ENCODE assay signal across 22 mouse cellular contexts in the genomic region with DNA sequence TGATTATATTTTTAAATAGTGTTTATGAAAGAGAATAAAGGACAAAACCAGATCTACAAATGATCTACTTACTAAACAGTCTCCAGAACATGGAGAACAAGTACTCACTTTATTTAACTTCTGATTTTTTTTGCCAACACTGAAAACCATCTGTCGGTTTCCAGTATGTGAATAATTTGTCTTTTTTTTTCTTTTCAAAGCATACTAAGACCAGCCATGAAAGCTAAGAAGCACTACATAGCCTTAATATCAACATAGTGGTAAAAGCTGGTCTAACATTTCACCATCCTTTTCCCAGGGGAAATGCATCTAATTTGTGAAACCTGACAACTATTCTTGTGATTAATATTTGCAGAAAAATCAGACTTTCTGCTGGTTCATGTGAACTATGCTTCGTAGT.
DNase-seq lines count a peak whose midpoint lies in the region; ATAC-seq and TF ChIP-seq lines count a peak whose summit lies in the region.
"Had no signal": no experiment of that assay in that cellular context is flagged by ENCODE, and none has a peak within 500 bp of the region (broad histone marks: within the 10 kb centered on the region; RNA-seq: fewer than 3 reads in every experiment).

No protein-coding gene starts in this region.

- peak; percentile 1 for DNase-seq in forebrain, postnatal 0 days
- no peak for DNase-seq in layer of hippocampus, adult 2 months (ENCODE audit: low spot score in 2 of 2)
- no peak for DNase-seq in layer of hippocampus, postnatal 25 days (ENCODE audit: extremely low spot score in 1 of 2, low spot score in 1 of 2)
- peak; percentile 52 for DNase-seq in brain, adult 2 months (ENCODE audit: low read depth, low spot score)
- no peak for DNase-seq in kidney, postnatal 4 days
- no peak for DNase-seq in layer of hippocampus, adult 9-10 months (ENCODE audit: low spot score)
- DNase-seq: adrenal gland, postnatal 10 days; cerebellum, adult 18-20 months; cerebellum, adult 9-11 months; cerebellum, postnatal 36 days; gastrocnemius, postnatal 36 days; heart, adult 11 months; heart, postnatal 10 days; kidney, adult 11 months had no signal

- H3K9ac ChIP-seq in forebrain, postnatal 0 days: no peak overlapping the region
- no peak overlapping the region for H3K9ac ChIP-seq in forebrain, embryonic 13.5 days
- H3K9ac ChIP-seq: embryonic facial prominence, embryonic 12.5 days; hindbrain, embryonic 13.5 days had no signal

- H3K9me3 ChIP-seq in forebrain, postnatal 0 days (ENCODE audit: low read length): no peaks in the 10 kb centered on the region
- H3K9me3 ChIP-seq in forebrain, embryonic 13.5 days (replicated peaks): no peaks in the 10 kb centered on the region
- H3K9me3 ChIP-seq: embryonic facial prominence, embryonic 12.5 days; heart, embryonic 10.5 days; hindbrain, embryonic 13.5 days had no signal

- no peak overlapping the region for H3K27ac ChIP-seq in forebrain, postnatal 0 days (ENCODE audit: low read depth, low read length)
- no peak overlapping the region for H3K27ac ChIP-seq in forebrain, embryonic 13.5 days
- peak overlapping the region; percentile 95 for H3K27ac ChIP-seq in layer of hippocampus, adult 2 months
- H3K27ac ChIP-seq: embryonic facial prominence, embryonic 12.5 days; heart, embryonic 10.5 days; hindbrain, embryonic 13.5 days; hindbrain, postnatal 0 days had no signal

- H3ac ChIP-seq in myocyte (ENCODE audit: control insufficient read depth, insufficient read length): no peak overlapping the region

- ATAC-seq in forebrain, postnatal 0 days: 0 out of 2 replicates have a peak, but pooled peaks have one; percentile 36
- no peak for ATAC-seq in forebrain, embryonic 13.5 days
- ATAC-seq: forebrain, embryonic 14.5 days; hindbrain, postnatal 0 days had no signal

- no peak for TF ChIP-seq CTCF in forebrain, postnatal 0 days (IDR thresholded peaks at IDR 0.05; ENCODE audit: low read depth)
- no peak for TF ChIP-seq CTCF in layer of hippocampus, adult 2 months (conservative IDR thresholded peaks at IDR 0.05)

- H3K79me2 ChIP-seq in myocyte (ENCODE audit: control insufficient read depth, insufficient read depth): no peaks in the 10 kb centered on the region

- H3K27me3 ChIP-seq in forebrain, postnatal 0 days (ENCODE audit: insufficient read depth, low read length): no peaks in the 10 kb centered on the region
- H3K27me3 ChIP-seq in forebrain, embryonic 13.5 days: no peaks in the 10 kb centered on the region
- no peaks in the 10 kb centered on the region for H3K27me3 ChIP-seq in myocyte (ENCODE audit: control insufficient read depth, insufficient read depth, insufficient read length)
- H3K27me3 ChIP-seq: CH12.LX; embryonic facial prominence, embryonic 12.5 days; hindbrain, embryonic 13.5 days had no signal

- no peaks in the 10 kb centered on the region for H3K4me1 ChIP-seq in forebrain, postnatal 0 days (ENCODE audit: insufficient read depth)
- H3K4me1 ChIP-seq in forebrain, embryonic 13.5 days: no peaks in the 10 kb centered on the region
- H3K4me1 ChIP-seq: embryonic facial prominence, embryonic 12.5 days; heart, embryonic 10.5 days; hindbrain, embryonic 13.5 days had no signal

- no peak overlapping the region for H3K4me2 ChIP-seq in forebrain, postnatal 0 days (ENCODE audit: low read depth)
- no peak overlapping the region for H3K4me2 ChIP-seq in forebrain, embryonic 13.5 days
- H3K4me2 ChIP-seq in myocyte (ENCODE audit: low read depth): peak overlapping the region; percentile 84
- H3K4me2 ChIP-seq: embryonic facial prominence, embryonic 12.5 days; hindbrain, embryonic 13.5 days had no signal

- H3K4me3 ChIP-seq in forebrain, postnatal 0 days (ENCODE audit: low read depth, low read length): no peak overlapping the region
- H3K4me3 ChIP-seq in forebrain, embryonic 13.5 days: no peak overlapping the region
- no peak overlapping the region for H3K4me3 ChIP-seq in layer of hippocampus, adult 2 months
- no peak overlapping the region for H3K4me3 ChIP-seq in myocyte
- H3K4me3 ChIP-seq: embryonic facial prominence, embryonic 12.5 days; heart, embryonic 10.5 days; hindbrain, embryonic 13.5 days had no signal

- TF ChIP-seq POLR2A in myocyte (IDR thresholded peaks at IDR 0.05; ENCODE audit: insufficient read length, low read depth): no peak

- no peaks in the 10 kb centered on the region for H3K36me3 ChIP-seq in forebrain, postnatal 0 days (ENCODE audit: insufficient read depth)
- no peaks in the 10 kb centered on the region for H3K36me3 ChIP-seq in forebrain, embryonic 13.5 days (ENCODE audit: poor library complexity, severe bottlenecking)
- no peaks in the 10 kb centered on the region for H3K36me3 ChIP-seq in myocyte (ENCODE audit: control insufficient read depth, insufficient read depth)
- H3K36me3 ChIP-seq: embryonic facial prominence, embryonic 12.5 days; heart, embryonic 10.5 days; hindbrain, embryonic 13.5 days had no signal

- 65% methylated on average over 2 of the region's 2 CpGs for WGBS in forebrain, postnatal 0 days
- 89% methylated on average over 2 of the region's 2 CpGs for WGBS in forebrain, embryonic 13.5 days

TF ChIP-seq in myocyte, 11 proteins besides CTCF, POLR2A, EP300 and RAD21:
- no peak for TF ChIP-seq TCF3 (IDR thresholded peaks at IDR 0.05; ENCODE audit: insufficient read length, low read depth)
- no peak for TF ChIP-seq USF1 (IDR thresholded peaks at IDR 0.05; ENCODE audit: low read depth)
- no peak for TF ChIP-seq REST (IDR thresholded peaks at IDR 0.05; ENCODE audit: insufficient read depth, insufficient read length)
- no peak for TF ChIP-seq MYOD1 (IDR thresholded peaks at IDR 0.05; ENCODE audit: control insufficient read depth in 1 of 3, insufficient read length in 2 of 3, low read depth in 2 of 3)
- TF ChIP-seq SRF (IDR thresholded peaks at IDR 0.05; ENCODE audit: control insufficient read depth, insufficient read length, low read depth): no peak
- no peak for TF ChIP-seq TCF12 (IDR thresholded peaks at IDR 0.05; ENCODE audit: insufficient read depth, poor library complexity, severe bottlenecking)
- no peak for TF ChIP-seq E2F4 (IDR thresholded peaks at IDR 0.05; ENCODE audit: insufficient read depth)
- TF ChIP-seq MAX (IDR thresholded peaks at IDR 0.05; ENCODE audit: low read depth): no peak
- TF ChIP-seq CEBPB (IDR thresholded peaks at IDR 0.05; ENCODE audit: insufficient read depth, poor library complexity, severe bottlenecking): no peak

Comparison
In these comparisons a context has a peak if more than half of its experiments do, and no peak if none do; other contexts are left out.
1. DNase-seq: peak in forebrain, postnatal 0 days (single experiment) and brain, adult 2 months (single experiment); none in layer of hippocampus, adult 2 months (0 of 2), layer of hippocampus, postnatal 25 days (0 of 2), kidney, postnatal 4 days (0 of 2) and layer of hippocampus, adult 9-10 months (single experiment).